Mouse (Mus musculus) lung, embryonic 14.5 days (tissue): ENCODE measurements around the gene Me3. TPM values are rescaled to one million over a fixed set of nuclear protein-coding genes. Genes with fewer than 3 reads are reported as not detected.
A peak's percentile ranks its signal among the peaks of the same experiment; 100 is the strongest.

Experiments
- ATAC-seq: fragments of 200-750 bp; cut with Nextera tagmentation; 2 replicates; pipeline ENCODE4 v1.8.0; 2017; ENCODE audit warnings: mild to moderate bottlenecking, moderate TSS enrichment, moderate library complexity; ENCODE audit not compliant: insufficient read depth
- DNase-seq: peaks from one replicate; pipeline ENCODE4 v3.0.0-alpha.2; 2015
- H3K27ac ChIP-seq: fragments of 300-500 bp; sonication (generic); 2 replicates; pipeline ENCODE4 v1.5.1; 2014; ENCODE audit warnings: low read depth, mild to moderate bottlenecking, moderate library complexity
- H3K27me3 ChIP-seq: fragments of 300-500 bp; sonication (generic); 2 replicates; pipeline ENCODE4 v1.6.1; 2014; ENCODE audit warnings: low read length, control low read depth; ENCODE audit not compliant: insufficient read depth
- H3K36me3 ChIP-seq: fragments of 300-500 bp; sonication (generic); 2 replicates; pipeline ENCODE4 v1.6.1; 2014; ENCODE audit warnings: control low read depth; ENCODE audit not compliant: insufficient read depth
- H3K4me1 ChIP-seq: fragments of 300-500 bp; sonication (generic); 2 replicates; pipeline ENCODE4 v1.6.1; 2014; ENCODE audit warnings: antibody characterized with exemption, control low read depth; ENCODE audit not compliant: insufficient read depth
- H3K4me2 ChIP-seq: fragments of 300-500 bp; sonication (generic); 2 replicates; pipeline ENCODE4 v1.6.1; 2014; ENCODE audit warnings: mild to moderate bottlenecking
- H3K4me3 ChIP-seq: fragments of 300-500 bp; sonication (generic); 2 replicates; pipeline ENCODE4 v1.5.1; 2014; ENCODE audit warnings: low read depth, low read length
- H3K9ac ChIP-seq: fragments of 300-500 bp; sonication (generic); 2 replicates; pipeline ENCODE4 v1.6.1; 2014
- H3K9me3 ChIP-seq: fragments of 300-500 bp; sonication (generic); 2 replicates; pipeline ENCODE4 v1.6.1; 2016; ENCODE audit warnings: low read depth, low read length, control low read depth
- CTCF ChIP-seq: IDR thresholded peaks from 2 replicates; pipeline ENCODE4 v1.5.1; 2016; ENCODE audit warnings: antibody characterized with exemption, low read depth
- WGBS: fragments of 180-500 bp; shearing (Covaris S2); extraction: QIAGEN DNeasy Blood & Tissue Kit; methylation state at CpG from one replicate; pipeline ENCODE4 v1.1.7; 2014; 5-methylcytosine and 5-hydroxymethylcytosine counted together
- polyA plus RNA-seq: library from polyadenylated mRNA; unstranded; fragments of >200 nt; fragmentation: Nextera tagmentation; extraction: Ambion mirVana; gene quantifications from 2 replicates; pipeline ENCODE4 v1.2.1, GENCODE M21; 2014

The Me3 gene
- polyA plus RNA-seq, 1 experiment from 2014 or later: 0.84 TPM

DNA sequence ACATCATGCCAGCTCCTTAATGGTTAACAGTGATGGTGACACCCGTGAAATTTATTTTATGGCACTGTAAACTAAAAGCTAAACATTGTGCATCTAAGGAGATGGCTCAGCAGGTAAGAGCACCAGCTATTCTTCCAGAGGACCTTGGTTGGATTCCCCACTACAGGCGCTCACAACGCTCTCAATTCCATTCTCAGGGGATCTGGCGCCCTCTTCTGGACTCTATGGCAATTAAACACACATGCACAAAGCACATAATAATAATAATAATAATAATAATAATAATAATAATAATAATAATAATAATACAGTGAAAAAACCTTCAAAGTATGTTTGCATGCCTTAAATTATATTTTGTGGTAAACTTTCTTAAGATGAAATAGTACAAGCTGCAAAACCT lies 259.7 kb downstream of the Me3 start:
- H3K4me3 ChIP-seq: no peak overlapping the region
- H3K4me2 ChIP-seq: no peak overlapping the region
- 27% methylated on average over 4 of the region's 4 CpGs for WGBS
- H3K9me3 ChIP-seq: no peaks in the 10 kb centered on the region
- ATAC-seq (no peak), DNase-seq (peak; percentile 50)
- no peaks in the 10 kb centered on the region for H3K4me1 ChIP-seq
- no peak overlapping the region for H3K9ac ChIP-seq
- no peaks in the 10 kb centered on the region for H3K36me3 ChIP-seq
- TF ChIP-seq CTCF: peak; percentile 16; the same call in 1 of the 2 replicates
- H3K27me3 ChIP-seq: no peaks in the 10 kb centered on the region
- no peak overlapping the region for H3K27ac ChIP-seq

DNA sequence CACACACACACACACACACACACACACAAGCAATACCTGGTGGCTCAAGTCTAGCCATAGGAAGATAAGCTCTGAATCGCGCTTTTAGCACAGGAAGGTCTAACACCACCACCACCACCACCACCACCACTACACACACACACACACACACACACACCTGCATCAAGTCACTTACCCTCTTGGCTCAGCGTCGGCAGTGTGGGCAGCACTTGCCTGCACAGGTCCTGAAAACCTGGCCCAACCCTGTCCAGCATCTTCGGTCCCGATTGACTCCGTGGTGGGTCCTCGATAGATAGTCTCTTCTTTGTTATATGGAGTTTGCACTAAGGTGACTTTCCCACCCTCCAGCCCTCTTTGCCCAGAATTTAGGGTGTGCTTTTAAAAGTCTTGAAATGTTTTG lies 270.8 kb downstream of the Me3 start:
- Histone ChIP-seq H3K4me2 (peak overlapping the region; percentile 54), H3K9ac (no peak overlapping the region), H3K4me3 (no peak overlapping the region), H3K36me3 (no peaks in the 10 kb centered on the region), H3K27me3 (no peaks in the 10 kb centered on the region), H3K27ac (no peak overlapping the region), H3K4me1 (no peaks in the 10 kb centered on the region), H3K9me3 (no peaks in the 10 kb centered on the region)
- WGBS: 75% methylated on average over 8 of the region's 8 CpGs
- no peak for TF ChIP-seq CTCF
- DNase-seq (no peak), ATAC-seq (no peak)

DNA sequence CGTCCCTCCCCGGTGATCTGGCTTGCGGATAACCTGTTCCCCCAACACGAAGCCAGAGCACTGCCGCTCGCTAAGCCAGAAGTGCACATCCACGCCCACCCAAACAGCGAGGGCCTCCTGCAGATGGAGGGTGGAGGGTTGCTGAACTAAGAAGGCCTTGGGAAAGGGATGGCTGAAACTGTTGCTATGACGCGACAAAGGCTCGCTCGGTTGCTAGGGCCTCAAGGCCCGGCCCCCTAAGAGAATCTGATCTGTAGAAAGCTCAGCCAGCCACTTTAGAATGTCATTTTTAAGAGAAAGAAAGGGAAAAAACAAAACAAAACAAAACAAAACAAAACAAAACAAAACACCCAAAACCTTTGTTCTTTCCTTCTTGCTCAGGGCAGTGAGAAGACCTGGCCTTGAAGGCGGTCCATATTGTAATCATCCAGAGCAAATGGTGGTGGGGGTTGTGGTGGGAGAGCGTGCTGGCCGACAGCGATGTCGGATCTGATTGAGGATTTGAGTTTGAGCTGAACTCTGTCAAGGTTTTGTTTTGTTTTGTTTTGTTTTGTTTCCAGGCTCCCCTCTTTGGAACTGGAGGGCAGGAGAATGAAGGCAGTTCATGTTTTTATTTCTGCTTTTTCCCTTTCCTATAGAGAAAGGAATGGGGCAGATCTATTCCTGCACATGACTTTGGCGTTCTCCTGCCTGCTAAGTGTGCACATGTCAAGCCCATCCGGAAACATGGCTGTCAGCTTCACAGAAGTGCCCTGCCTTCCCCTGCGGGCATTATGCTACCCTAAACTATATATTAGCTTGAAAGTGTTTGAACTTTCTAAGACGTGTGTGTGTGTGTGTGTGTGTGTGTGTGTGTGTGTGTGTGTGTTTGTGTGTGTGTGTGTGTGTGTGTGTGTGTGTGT lies 271.5 kb downstream of the Me3 start, which contains the start of gene Ccdc81:
TSS of gene Ccdc81 (minus strand) at position 188 of the 902 bp plus-strand sequence.
- no peaks in the 10 kb centered on the region for H3K9me3 ChIP-seq
- ATAC-seq (peak; percentile 82), DNase-seq (peak; percentile 65)
- TF ChIP-seq CTCF: no peak
- H3K27ac ChIP-seq: no peak within 1 kb of the TSS
- H3K4me1 ChIP-seq: no peaks in the 10 kb centered on the region
- no peak within 1 kb of the TSS for H3K4me3 ChIP-seq
- H3K4me2 ChIP-seq: peak within 1 kb of the TSS; percentile 54
- WGBS: 24% methylated on average over 22 of the region's 22 CpGs
- H3K9ac ChIP-seq: no peak within 1 kb of the TSS
- no peaks in the 10 kb centered on the region for H3K36me3 ChIP-seq
- H3K27me3 ChIP-seq: no peaks in the 10 kb centered on the region

Other genes with a start within 250 kb of the Me3 start
- gene Tmem135, start 228.2 kb upstream of the Me3 start, polyA plus RNA-seq: 22.6 and 22.9 TPM in 2 replicates
- gene Fzd4, start 228.0 kb upstream of the Me3 start, polyA plus RNA-seq: 17.1 and 17.3 TPM in 2 replicates
- 37.0 and 41.6 TPM in 2 replicates for gene Prss23, start 105.2 kb upstream of the Me3 start, polyA plus RNA-seq